ENCODE assay signal across 9 mouse cellular contexts in the genomic region with DNA sequence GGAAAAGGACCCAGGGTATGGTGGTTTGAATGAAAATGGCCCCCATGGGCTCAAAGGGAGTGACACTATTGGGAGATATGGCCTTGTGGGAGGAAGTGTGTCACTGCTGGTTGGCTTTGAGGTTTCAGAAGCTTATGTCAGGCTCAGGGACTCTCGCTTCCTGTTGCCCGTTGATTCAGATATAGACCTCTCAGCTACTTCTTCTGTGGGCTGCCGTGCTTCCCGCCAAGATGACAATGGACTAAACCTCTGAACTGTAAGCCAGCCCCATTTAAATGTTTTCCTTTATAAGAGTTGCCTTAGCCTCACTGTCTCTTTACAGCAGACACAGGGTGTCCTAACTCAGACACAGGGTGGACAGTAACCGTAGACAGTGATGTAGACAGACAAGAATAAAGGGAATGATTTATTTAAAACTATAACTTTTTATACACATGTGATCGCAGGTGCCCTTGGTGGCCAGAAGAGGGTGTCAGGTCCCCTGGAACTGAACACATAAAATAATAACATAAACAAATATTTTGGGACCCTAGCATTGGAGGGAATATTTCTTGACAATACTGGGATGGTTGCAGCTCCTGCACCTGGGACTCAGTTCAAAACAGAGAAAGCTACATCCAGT. TPM values are rescaled to one million over a fixed set of nuclear protein-coding genes. Genes with fewer than 3 reads are reported as not detected.
DNase-seq lines count a peak whose midpoint lies in the region; ATAC-seq and TF ChIP-seq lines count a peak whose summit lies in the region.
"Had no signal": no experiment of that assay in that cellular context is flagged by ENCODE, and none has a peak within 500 bp of the region (broad histone marks: within the 10 kb centered on the region; RNA-seq: fewer than 3 reads in every experiment).

A gene (plus strand): TSS at position 178 of the 622 bp plus-strand sequence.

- no peak within 1 kb of the TSS for H3K4me3 ChIP-seq in lung, embryonic 14.5 days (ENCODE audit: low read depth, low read length)
- no peak within 1 kb of the TSS for H3K4me3 ChIP-seq in liver, embryonic 12.5 days
- H3K4me3 ChIP-seq: myocyte had no signal

- H3K4me1 ChIP-seq in lung, embryonic 14.5 days (ENCODE audit: insufficient read depth): 0 out of 2 replicates have a peak, but pooled peaks cover 6% of the 10 kb centered on the region
- H3K4me1 ChIP-seq in liver, embryonic 12.5 days: peaks cover 26% of the 10 kb centered on the region

- no peak for ATAC-seq in lung, embryonic 14.5 days (ENCODE audit: insufficient read depth)
- no peak for ATAC-seq in erythroid progenitor cell, adult 5-6 weeks (replicated peaks; ENCODE audit: low FRiP score, poor library complexity, severe bottlenecking)
- no peak for ATAC-seq in liver, embryonic 12.5 days

- H3K4me2 ChIP-seq in lung, embryonic 14.5 days: 0 out of 2 replicates have a peak within 1 kb of the TSS, but pooled peaks have one; percentile 18
- H3K4me2 ChIP-seq in liver, embryonic 12.5 days: peak within 1 kb of the TSS; percentile 34

- no peaks in the 10 kb centered on the region for H3K9me3 ChIP-seq in lung, embryonic 14.5 days (ENCODE audit: low read depth, low read length)
- no peaks in the 10 kb centered on the region for H3K9me3 ChIP-seq in liver, embryonic 12.5 days (replicated peaks)

- H3K27me3 ChIP-seq in lung, embryonic 14.5 days (ENCODE audit: insufficient read depth, low read length): no peaks in the 10 kb centered on the region
- H3K27me3 ChIP-seq in liver, embryonic 12.5 days (replicated peaks): no peaks in the 10 kb centered on the region
- H3K27me3 ChIP-seq in splenic B cell, adult 2 months (ENCODE audit: control insufficient read depth, insufficient read depth, low read length, poor library complexity, severe bottlenecking): no peaks in the 10 kb centered on the region

- H3K9ac ChIP-seq in lung, embryonic 14.5 days: no peak within 1 kb of the TSS
- 0 out of 2 replicates have a peak within 1 kb of the TSS, but pooled peaks have one; percentile 17 for H3K9ac ChIP-seq in liver, embryonic 12.5 days

- peak within 1 kb of the TSS; percentile 30; the same call in 1 of the 2 replicates for H3K27ac ChIP-seq in lung, embryonic 14.5 days (ENCODE audit: low read depth)
- H3K27ac ChIP-seq in liver, embryonic 12.5 days: peak within 1 kb of the TSS; percentile 45

- intact Hi-C loops in gastrocnemius, postnatal 14 days (cut with DNase I; ENCODE audit: low total_unique reads): no loop called here

- 63% methylated on average over 6 of the region's 6 CpGs for WGBS in lung, embryonic 14.5 days
- WGBS in liver, embryonic 12.5 days (ENCODE audit: insufficient replicate concordance): 36% methylated on average over 6 of the region's 6 CpGs

- DNase-seq in lung, embryonic 14.5 days: no peak
- DNase-seq in lung, adult 18-20 months: no peak
- DNase-seq in splenic B cell, adult 2 months (ENCODE audit: low read depth, low spot score): peak; percentile 84
- DNase-seq in ovary, adult 18-20 months (ENCODE audit: low spot score): no peak
- no peak for DNase-seq in gastrocnemius, postnatal 14 days
- no peak for DNase-seq in kidney, adult 8-10 months

- TF ChIP-seq CTCF in lung, embryonic 14.5 days (IDR thresholded peaks at IDR 0.05; ENCODE audit: low read depth): no peak

- H3K36me3 ChIP-seq in lung, embryonic 14.5 days (ENCODE audit: insufficient read depth): no peaks in the 10 kb centered on the region
- H3K36me3 ChIP-seq in liver, embryonic 12.5 days: no peaks in the 10 kb centered on the region
- H3K36me3 ChIP-seq in splenic B cell, adult 2 months (ENCODE audit: control insufficient read depth, insufficient read depth, low read length, poor library complexity, severe bottlenecking): no peaks in the 10 kb centered on the region

RNA-seq across cellular contexts. Expression of the gene that starts here (rescaled TPM):
- 1.4 and 2.3 TPM in 2 replicates for polyA plus RNA-seq in lung, embryonic 14.5 days (2014; fragmentation: Nextera tagmentation; extraction: Ambion mirVana)
- total RNA-seq in erythroid progenitor cell, adult 5-6 weeks (2015; ENCODE audit: low replicate concordance): 15.5 and 37.5 TPM in 2 replicates
- 25.4 and 29.3 TPM in 2 replicates for total RNA-seq in erythroid progenitor cell, adult 5-6 weeks (2017; ENCODE audit: low replicate concordance)
- polyA plus RNA-seq in liver, embryonic 12.5 days (2016; fragmentation: Nextera tagmentation; extraction: Ambion mirVana): 18.9 and 20.6 TPM in 2 replicates
- 1 to 10 TPM; 1.0 to 1.1 TPM for total RNA-seq in gastrocnemius, postnatal 14 days (2021)

Comparison
In these comparisons a context has a peak if more than half of its experiments do, and no peak if none do; other contexts are left out.
1. RNA of the gene that starts here (total RNA-seq): 15.5 to 37.5 TPM in erythroid progenitor cell, adult 5-6 weeks; 1.0 to 1.1 TPM in gastrocnemius, postnatal 14 days; every median in the first group is over 4 times any median in the second.